Mouse (Mus musculus): ENCODE data around the gene 4921501E09Rik.
"Not testable (repeated sequence)": the region's sequence is repeated elsewhere in the genome, so short reads cannot be mapped to it uniquely, and the experiment has no call there.

4921501E09Rik gene

GRCm38 (mm10) chr17:33067958-33068357 is at the start of gene 4921501E09Rik:
TSS of gene 4921501E09Rik (minus strand) at chr17:33068058.
- no peak for DNase-seq

- no peak for DNase-seq
Measured at GRCm38 (mm10) chr17:33097396-33097795, 29.5 kb upstream of the 4921501E09Rik start.

GRCm38 (mm10) chr17:33092391-33093193 is 24.7 kb upstream of the 4921501E09Rik start:
- DNase-seq, result peak; percentile 75

GRCm38 (mm10) chr17:33091630-33092029 is 23.8 kb upstream of the 4921501E09Rik start:
- no peak for DNase-seq

GRCm38 (mm10) chr17:33089220-33089949 is 21.5 kb upstream of the 4921501E09Rik start, which contains the start of gene Zfp563:
TSS of gene Zfp563 (plus strand) at chr17:33089310.
- DNase-seq, result peak; percentile 91

GRCm38 (mm10) chr17:33063001-33063400 is 4.9 kb downstream of the 4921501E09Rik start:
- DNase-seq, result no peak

- peak; percentile 8 for DNase-seq
Measured at GRCm38 (mm10) chr17:33058791-33059190, 9.1 kb downstream of the 4921501E09Rik start.

- peak; percentile 72 for DNase-seq
Measured at GRCm38 (mm10) chr17:33032900-33033891, 34.7 kb downstream of the 4921501E09Rik start, which contains the start of gene Zfp763. TSS of gene Zfp763 (minus strand) at chr17:33033402.

GRCm38 (mm10) chr17:33032376-33032775 is 35.5 kb downstream of the 4921501E09Rik start:
- peak; percentile 8 for DNase-seq

- not testable (repeated sequence) for DNase-seq
Measured at GRCm38 (mm10) chr17:33020434-33020833, 47.4 kb downstream of the 4921501E09Rik start.
